Mouse (Mus musculus): ENCODE data around the gene Tcf7.

GRCm38 (mm10) chr11:52228722-52229448, 53.9 kb downstream of the Tcf7 start:
- TF ChIP-seq POLR2A (IDR thresholded peaks at IDR 0.05; ENCODE audit: borderline replicate concordance, control insufficient read depth, low read depth, low read length) (no peak), CTCF (IDR thresholded peaks at IDR 0.05; ENCODE audit: control insufficient read depth, insufficient read depth, low read length) (no peak)
